Mouse (Mus musculus) monocyte, adult 2 months (primary cell): Measurements from ENCODE around the gene Xpo6.
A peak's percentile ranks its signal among the peaks of the same experiment; 100 is the strongest.

Experiments
- DNase-seq, 2 experiments: peaks; one replicate each; pipeline ENCODE4 v3.0.0; 2022; ENCODE audit warnings: low spot score in 2 of 2, low read depth in 1 of 2

The Xpo6 gene

DNA sequence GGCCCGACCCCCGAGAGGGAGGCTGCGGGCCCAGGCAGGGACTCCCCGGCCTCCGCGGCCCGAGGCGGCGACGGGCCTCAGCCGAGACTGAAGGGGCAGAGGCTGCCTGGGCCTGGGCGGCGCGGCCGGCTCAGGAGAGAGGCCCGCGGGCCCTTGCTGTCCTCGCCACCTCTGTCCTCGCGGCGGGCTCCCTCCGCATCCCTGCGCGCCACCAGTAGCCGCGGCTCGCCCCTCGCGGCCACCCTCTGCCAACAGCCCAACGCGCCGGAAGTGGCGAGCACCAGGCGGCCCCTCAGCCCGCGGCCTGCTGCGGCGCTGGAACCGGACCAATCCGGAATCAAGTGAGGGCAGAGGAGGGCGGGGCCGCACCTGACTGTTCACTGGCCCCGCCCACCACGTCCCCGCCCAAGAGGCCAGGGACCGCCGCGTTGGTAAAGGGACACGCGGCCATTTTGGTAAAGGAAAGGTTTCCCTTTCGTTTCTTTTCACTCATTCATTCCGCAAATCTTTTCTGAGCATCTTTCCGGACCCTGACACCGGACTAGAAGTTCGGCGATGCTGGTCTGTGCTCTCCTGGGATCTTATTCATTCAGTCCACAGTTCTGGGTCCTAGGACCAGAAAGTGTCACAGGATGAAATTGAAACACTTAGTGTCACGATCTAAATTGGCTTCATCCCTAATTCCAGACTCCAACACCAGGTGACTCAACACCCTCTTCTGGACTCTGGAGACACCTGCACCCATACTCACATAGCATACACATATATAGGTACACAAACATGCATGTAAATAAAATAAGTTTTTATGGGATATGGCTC is at the start of gene Xpo6:
Gene Xpo6 (minus strand): TSS at position 324 of the 819 bp plus-strand sequence.
- peak; percentile 89 for DNase-seq

DNA sequence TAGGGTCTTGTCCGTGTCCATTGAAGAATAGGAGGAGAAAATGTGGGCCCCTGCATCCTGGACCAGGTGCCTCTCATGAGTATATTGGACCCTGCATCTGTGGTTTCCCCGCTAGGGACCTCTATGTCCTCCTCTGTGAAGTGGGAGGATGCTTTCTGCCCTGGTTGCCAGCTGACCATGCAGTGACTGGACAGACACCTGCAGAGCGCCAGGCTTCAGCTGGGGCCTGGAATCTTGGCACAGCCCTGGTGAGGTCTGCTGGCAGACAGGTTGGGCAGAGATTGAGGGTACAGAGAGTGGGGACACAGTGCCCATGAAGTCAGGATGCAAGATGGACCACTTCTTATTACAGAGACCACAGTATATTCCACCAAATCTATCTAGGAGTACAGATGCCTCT is 49.7 kb upstream of the Xpo6 start:
- DNase-seq: no peak

DNA sequence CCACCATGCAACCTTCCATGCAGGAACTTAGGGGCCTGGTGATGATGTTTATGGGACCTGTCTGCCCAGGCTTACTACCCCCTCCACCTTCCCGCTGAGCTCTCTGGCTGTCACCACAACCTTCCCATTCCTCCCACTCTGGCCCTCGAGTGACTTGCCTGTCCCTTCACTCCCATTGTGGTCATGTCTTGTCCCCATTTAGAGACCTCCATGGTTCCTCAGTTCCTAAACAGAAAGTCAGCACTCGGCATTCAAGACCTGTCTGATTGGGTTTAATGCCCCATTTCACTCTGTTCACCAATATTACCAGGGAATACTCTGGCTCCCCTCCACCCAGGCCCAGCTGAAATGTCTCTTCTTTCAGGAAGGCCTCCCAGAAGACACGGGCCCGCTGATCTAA is 48.8 kb upstream of the Xpo6 start:
- DNase-seq: no peak

- DNase-seq: no peak
Measured at GRCm38 (mm10) chr7:126248641-126249141, 48.4 kb upstream of the Xpo6 start.

DNA sequence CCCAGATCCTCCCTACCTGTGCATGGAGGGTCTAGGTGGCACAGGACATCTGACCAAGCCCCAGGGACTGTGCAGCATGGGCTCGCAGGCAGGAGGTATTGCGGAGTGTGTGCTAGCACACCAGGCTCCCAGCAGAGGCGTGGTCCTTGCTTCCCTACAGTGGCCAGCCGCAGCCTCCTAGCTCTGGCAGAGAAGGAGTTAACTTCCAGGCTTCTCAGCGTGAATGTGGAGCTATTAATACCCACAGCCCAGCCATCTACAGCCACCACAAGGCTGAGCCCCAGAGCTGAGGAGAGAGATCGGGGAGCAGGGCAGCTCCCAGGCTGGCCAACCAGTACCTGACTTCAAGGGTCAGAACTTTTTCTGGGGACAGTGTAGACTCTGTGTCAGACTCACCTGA is 47.8 kb upstream of the Xpo6 start:
- no peak for DNase-seq

GRCm38 (mm10) chr7:126244168-126244750 is 44.0 kb upstream of the Xpo6 start:
- no peak for DNase-seq

GRCm38 (mm10) chr7:126240814-126241360 is 40.6 kb upstream of the Xpo6 start:
- no peak for DNase-seq

GRCm38 (mm10) chr7:126236794-126237192 is 36.5 kb upstream of the Xpo6 start:
- no peak for DNase-seq

DNA sequence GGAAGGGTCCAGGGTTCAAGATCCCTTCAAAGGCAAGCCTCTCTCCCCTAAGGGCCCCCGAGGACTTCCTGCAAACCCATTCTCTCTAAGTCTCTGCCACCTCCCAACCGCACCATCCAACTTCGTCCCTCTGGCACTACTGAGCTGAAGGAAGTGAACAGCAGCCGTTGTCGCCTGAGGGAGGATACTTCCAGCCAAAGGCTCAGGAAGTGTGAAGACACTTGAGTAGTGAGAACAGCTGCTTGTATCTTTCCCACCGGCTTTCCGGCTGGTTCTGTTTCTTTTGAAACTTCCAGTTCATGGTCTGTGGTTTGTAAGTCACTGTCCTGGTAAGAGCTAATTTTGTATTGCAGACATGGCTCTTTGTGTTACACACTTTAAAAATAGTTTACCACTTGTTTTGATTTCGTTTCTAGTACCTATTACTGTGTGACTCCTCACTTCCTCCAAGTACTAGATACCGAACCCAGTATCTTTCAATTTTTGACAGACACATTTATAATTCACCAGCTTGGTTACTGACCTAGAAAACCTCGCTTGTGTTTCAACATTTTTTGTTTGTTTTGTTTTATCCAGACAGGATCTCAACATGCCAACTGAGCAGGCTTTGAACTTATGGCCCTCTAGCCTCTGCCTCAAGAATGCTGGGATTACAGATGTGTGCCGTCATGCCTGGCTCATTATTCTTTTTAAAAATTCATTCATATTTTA is 35.9 kb upstream of the Xpo6 start:
- DNase-seq: no peak

DNA sequence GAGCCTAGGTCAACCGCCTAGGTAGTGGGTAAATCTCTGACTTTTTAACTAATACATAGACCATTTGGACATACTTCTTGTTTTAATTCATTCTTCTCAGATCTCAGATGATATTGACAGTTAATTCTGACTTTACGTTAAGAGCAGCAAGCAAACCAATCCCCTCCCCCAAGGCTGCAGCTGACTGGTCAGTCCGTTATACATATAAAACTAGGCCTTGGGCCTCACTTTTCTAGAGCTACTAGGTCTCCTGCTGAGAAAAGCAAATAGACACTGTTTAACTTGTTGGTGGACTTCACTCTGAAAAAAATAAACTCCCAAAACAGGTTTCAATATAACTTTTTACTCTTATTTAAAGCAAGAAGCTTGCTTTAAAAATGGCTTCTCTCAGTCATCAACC is 34.3 kb upstream of the Xpo6 start:
- no peak for DNase-seq

GRCm38 (mm10) chr7:126232345-126233071 is 32.2 kb upstream of the Xpo6 start:
- DNase-seq: no peak

- DNase-seq: peak in 1 of 2 experiments; percentile 29
Measured at GRCm38 (mm10) chr7:126230357-126231148, 30.3 kb upstream of the Xpo6 start.

GRCm38 (mm10) chr7:126226136-126226535 is 25.8 kb upstream of the Xpo6 start:
- DNase-seq: no peak

- no peak for DNase-seq
Measured at GRCm38 (mm10) chr7:126222753-126223152, 22.5 kb upstream of the Xpo6 start.

DNA sequence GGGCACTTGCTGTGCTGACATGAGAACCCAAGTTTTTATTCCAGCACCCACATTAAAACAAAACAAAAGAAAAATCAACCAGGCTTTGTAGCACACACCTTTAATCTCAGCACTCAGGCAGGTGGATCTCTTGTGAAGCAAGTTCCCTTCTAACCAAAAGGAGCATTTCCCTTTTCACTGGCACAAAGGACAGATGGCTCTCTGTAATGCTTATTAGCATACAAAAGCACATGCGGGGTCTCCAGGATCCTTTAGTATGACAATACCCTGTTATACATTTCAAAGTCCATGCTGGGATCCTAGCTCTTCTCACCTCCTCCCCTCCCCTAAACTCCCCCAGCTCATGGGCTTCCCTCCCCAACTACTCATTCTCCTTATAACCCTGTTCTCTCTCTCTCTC is 20.3 kb upstream of the Xpo6 start:
- DNase-seq: no peak

GRCm38 (mm10) chr7:126218311-126218710 is 18.0 kb upstream of the Xpo6 start:
- DNase-seq: no peak

DNA sequence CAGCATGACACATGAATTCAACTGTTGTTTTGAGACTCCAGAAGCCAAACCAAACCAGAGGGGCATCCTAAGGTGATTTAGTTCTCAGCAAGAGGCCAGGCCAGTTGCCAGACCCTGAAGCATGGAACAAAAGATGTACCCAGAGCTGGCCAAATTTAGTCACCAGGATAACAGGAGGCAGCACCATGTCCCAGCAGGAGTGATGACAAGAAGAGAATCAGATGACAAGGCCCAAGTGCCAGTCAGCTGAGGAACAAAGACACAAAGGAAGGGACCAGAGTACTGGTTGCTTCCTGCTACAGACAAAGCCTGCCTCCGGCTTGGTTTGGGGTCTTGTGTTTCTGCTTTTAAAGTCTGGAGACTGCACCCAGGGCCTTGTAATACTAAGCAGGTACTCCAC is 16.6 kb upstream of the Xpo6 start:
- DNase-seq: no peak

DNA sequence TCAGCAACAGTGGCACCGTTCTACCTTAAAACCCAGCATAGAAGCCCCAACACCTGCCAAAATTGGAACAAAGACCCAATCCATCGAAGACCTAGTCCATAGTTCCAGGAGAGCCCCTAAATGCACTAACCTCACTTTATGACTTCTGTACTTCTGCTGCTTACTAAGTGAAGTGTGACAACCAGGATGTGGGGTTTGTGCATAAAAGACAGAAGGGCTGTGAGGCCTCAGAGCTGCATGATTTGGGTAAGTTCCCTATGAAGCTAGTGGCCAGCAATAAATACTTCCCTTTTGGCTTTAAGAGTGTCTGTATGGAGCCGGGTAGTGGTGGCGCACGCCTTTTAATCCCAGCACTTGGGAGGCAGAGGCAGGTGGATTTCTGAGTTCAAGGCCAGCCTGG is 10.6 kb upstream of the Xpo6 start:
- no peak for DNase-seq

DNA sequence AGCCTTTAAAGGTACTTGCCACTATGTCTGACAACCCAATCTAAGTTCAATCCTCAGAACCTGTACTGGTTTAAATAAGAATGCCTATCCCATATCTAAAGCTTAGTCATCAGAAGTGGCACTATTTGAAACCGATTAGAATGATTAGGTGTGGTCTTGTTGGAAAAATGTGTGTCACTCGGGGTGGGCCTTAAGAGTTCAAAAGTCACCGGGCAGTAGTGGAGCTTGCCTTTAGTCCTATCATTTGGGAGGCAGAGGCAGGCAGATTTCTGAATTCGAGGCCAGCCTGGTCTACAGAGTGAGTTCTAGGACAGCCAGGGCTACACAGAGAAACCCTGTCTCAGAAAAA is 670 bp upstream of the Xpo6 start:
- no peak for DNase-seq

DNA sequence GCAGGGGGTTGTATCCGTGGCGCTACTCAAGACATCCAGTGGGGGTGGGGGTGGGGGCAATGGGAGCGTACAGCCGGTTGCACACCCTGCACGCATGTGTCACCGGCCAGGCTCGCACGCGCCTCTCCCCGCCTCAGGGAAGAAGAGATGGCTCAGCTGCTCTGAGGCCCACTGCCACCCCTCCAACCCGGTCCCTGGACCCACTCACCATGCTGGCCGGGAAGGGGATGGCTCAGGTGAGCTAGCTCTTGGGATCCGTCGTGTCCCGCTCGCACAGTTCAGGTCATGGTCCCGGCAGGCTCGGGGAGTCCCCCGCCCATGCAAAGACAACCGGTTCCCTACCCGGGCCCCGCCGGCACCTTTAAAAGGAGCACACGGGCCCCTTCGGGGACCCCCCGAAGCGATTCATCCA is 604 bp downstream of the Xpo6 start:
- peak in 1 of 2 experiments; percentile 25 for DNase-seq
